In genomic region chr14:61055864-61056263, GRCm38 (mm10) we compare ENCODE assay signal across 11 mouse cellular contexts. TPM values are rescaled to one million over a fixed set of nuclear protein-coding genes. Genes with fewer than 3 reads are reported as not detected.
DNase-seq lines count a peak whose midpoint lies in the region; ATAC-seq and TF ChIP-seq lines count a peak whose summit lies in the region.
"Had no signal": no experiment of that assay in that cellular context is flagged by ENCODE, and none has a peak within 500 bp of the region (broad histone marks: within the 10 kb centered on the region; RNA-seq: fewer than 3 reads in every experiment).

No protein-coding gene starts in this region.

- DNase-seq in heart, adult 11 months = no peak
- DNase-seq in lung, adult 2 months = no peak
- no peak for DNase-seq in urinary bladder, postnatal 10 days (ENCODE audit: low spot score)
- no peak for DNase-seq in frontal cortex, adult 2 months (ENCODE audit: extremely low spot score in 1 of 2, low spot score in 1 of 2)
- DNase-seq: heart, postnatal 4 days had no signal

- peaks cover 12% of the 10 kb centered on the region in 2 experiments; a peak in 3 of 4 replicates for H3K4me1 ChIP-seq in heart, embryonic 14.5 days (ENCODE audit: control insufficient read depth in 2 of 2, insufficient read depth in 2 of 2, low read length in 2 of 2)
- peaks cover 19% of the 10 kb centered on the region for H3K4me1 ChIP-seq in lung, embryonic 16.5 days (replicated peaks; ENCODE audit: control insufficient read depth, insufficient read depth, low read length)
- no peaks in the 10 kb centered on the region for H3K4me1 ChIP-seq in lung, adult 2 months (ENCODE audit: control insufficient read depth, insufficient read depth, low read length)
- H3K4me1 ChIP-seq in limb, embryonic 13.5 days = peaks cover 33% of the 10 kb centered on the region
- H3K4me1 ChIP-seq in stomach, embryonic 15.5 days = peaks cover 11% of the 10 kb centered on the region; the same call in 1 of the 2 replicates

- H3K4me2 ChIP-seq in heart, embryonic 14.5 days (ENCODE audit: low read length) = peak overlapping the region; percentile 80
- H3K4me2 ChIP-seq in lung, embryonic 16.5 days (ENCODE audit: low read depth, low read length) = peak overlapping the region; percentile 61
- H3K4me2 ChIP-seq in limb, embryonic 13.5 days (replicated peaks) = peak overlapping the region; percentile 74
- H3K4me2 ChIP-seq in stomach, embryonic 15.5 days = peak overlapping the region; percentile 47; the same call in 1 of the 2 replicates

- no peak for ATAC-seq in heart, embryonic 14.5 days (ENCODE audit: insufficient number of reproducible peaks, insufficient read depth, low FRiP score, low read depth)
- no peak for ATAC-seq in lung, embryonic 16.5 days (ENCODE audit: low read depth)
- no peak for ATAC-seq in limb, embryonic 13.5 days (ENCODE audit: low FRiP score, low read depth)
- ATAC-seq in stomach, embryonic 15.5 days (ENCODE audit: insufficient read depth, low FRiP score, low read depth) = no peak

- H3K27ac ChIP-seq in heart, embryonic 14.5 days (replicated peaks in 1 of 2; ENCODE audit: control insufficient read depth in 1 of 2, insufficient read depth in 1 of 2, low read depth in 2 of 2, low read length in 2 of 2) = no peak overlapping the region
- H3K27ac ChIP-seq in lung, embryonic 16.5 days (ENCODE audit: low read length) = no peak overlapping the region
- H3K27ac ChIP-seq in limb, embryonic 13.5 days = no peak overlapping the region
- no peak overlapping the region for H3K27ac ChIP-seq in stomach, embryonic 15.5 days

- TF ChIP-seq POLR2A in lung, adult 2 months (IDR thresholded peaks at IDR 0.05; ENCODE audit: borderline replicate concordance, extremely low read depth, low read depth, low read length) = no peak

- H3K36me3 ChIP-seq in heart, embryonic 14.5 days (ENCODE audit: control insufficient read depth, insufficient read depth, low read length) = no peaks in the 10 kb centered on the region
- H3K36me3 ChIP-seq in lung, embryonic 16.5 days (ENCODE audit: control insufficient read depth, insufficient read depth, low read length) = no peaks in the 10 kb centered on the region
- no peaks in the 10 kb centered on the region for H3K36me3 ChIP-seq in limb, embryonic 13.5 days
- no peaks in the 10 kb centered on the region for H3K36me3 ChIP-seq in stomach, embryonic 15.5 days

- H3K9me3 ChIP-seq in heart, embryonic 14.5 days (ENCODE audit: control insufficient read depth, low read length) = no peaks in the 10 kb centered on the region
- peaks cover 5% of the 10 kb centered on the region; the same call in 1 of the 2 replicates for H3K9me3 ChIP-seq in lung, embryonic 16.5 days (ENCODE audit: control insufficient read depth, low read length)
- H3K9me3 ChIP-seq in limb, embryonic 13.5 days = no peaks in the 10 kb centered on the region
- no peaks in the 10 kb centered on the region for H3K9me3 ChIP-seq in stomach, embryonic 15.5 days

- H3K9ac ChIP-seq in heart, embryonic 14.5 days (ENCODE audit: low read length) = peak overlapping the region; percentile 63
- no peak overlapping the region for H3K9ac ChIP-seq in lung, embryonic 16.5 days (ENCODE audit: low read length)
- 0 out of 2 replicates have a peak overlapping the region, but pooled peaks have one; percentile 60 for H3K9ac ChIP-seq in limb, embryonic 13.5 days
- no peak overlapping the region for H3K9ac ChIP-seq in stomach, embryonic 15.5 days

- peaks cover 10% of the 10 kb centered on the region for H3K27me3 ChIP-seq in heart, embryonic 14.5 days (ENCODE audit: control insufficient read depth, insufficient read depth, low read length)
- H3K27me3 ChIP-seq in lung, embryonic 16.5 days (ENCODE audit: control insufficient read depth, insufficient read depth, low read depth, low read length) = no peaks in the 10 kb centered on the region
- H3K27me3 ChIP-seq in limb, embryonic 13.5 days = no peaks in the 10 kb centered on the region; the same call in 1 of the 2 replicates
- peaks cover 4% of the 10 kb centered on the region; the same call in 1 of the 2 replicates for H3K27me3 ChIP-seq in stomach, embryonic 15.5 days (replicated peaks)

- peak overlapping the region in 1 of 2 experiments; percentile 40; a peak in 1 of 4 replicates for H3K4me3 ChIP-seq in heart, embryonic 14.5 days (ENCODE audit: control insufficient read depth in 1 of 2, insufficient read depth in 1 of 2, low read depth in 1 of 2, low read length in 2 of 2)
- peak overlapping the region; percentile 35 for H3K4me3 ChIP-seq in lung, embryonic 16.5 days (ENCODE audit: low read length)
- no peak overlapping the region for H3K4me3 ChIP-seq in lung, adult 2 months (replicated peaks; ENCODE audit: extremely low read depth, low read depth, low read length)
- H3K4me3 ChIP-seq in limb, embryonic 13.5 days = peak overlapping the region; percentile 39
- H3K4me3 ChIP-seq in stomach, embryonic 15.5 days (replicated peaks) = no peak overlapping the region
- H3K4me3 ChIP-seq: megakaryocyte, embryonic 14.5 days had no signal

- TF ChIP-seq CTCF in lung, adult 2 months (IDR thresholded peaks at IDR 0.05; ENCODE audit: insufficient read depth, low read length) = no peak

- 86% methylated on average over 1 of the region's 1 CpGs for WGBS in heart, embryonic 14.5 days
- whole genome bisulfite sequencing in lung, embryonic 16.5 days = 67% methylated on average over 1 of the region's 1 CpGs
- 73% methylated on average over 1 of the region's 1 CpGs for WGBS in lung, adult 2 months
- WGBS in limb, embryonic 13.5 days = 60% methylated on average over 1 of the region's 1 CpGs
- 67% methylated on average over 1 of the region's 1 CpGs for WGBS in stomach, embryonic 15.5 days

RNA-seq across cellular contexts. Expression of gene Tnfrsf19, which starts 9.6 kb away (rescaled TPM):
- polyA plus RNA-seq in heart, embryonic 14.5 days (2014; fragmentation: Nextera tagmentation; extraction: Ambion mirVana) = 20.8 and 22.2 TPM in 2 replicates
- 78.2 and 85.0 TPM in 2 replicates for polyA plus RNA-seq in lung, embryonic 16.5 days (2015; fragmentation: Nextera tagmentation; extraction: Ambion mirVana)
- polyA plus RNA-seq in lung, adult 2 months (2012; rRNA removed) = 44.1 and 71.4 TPM in 2 replicates
- polyA plus RNA-seq in limb, embryonic 13.5 days (2015; fragmentation: Nextera tagmentation; extraction: Ambion mirVana) = 42.5 and 51.1 TPM in 2 replicates
- polyA plus RNA-seq in stomach, embryonic 15.5 days (2015; fragmentation: Nextera tagmentation; extraction: Ambion mirVana) = 23.6 and 28.5 TPM in 2 replicates
- polyA plus RNA-seq in frontal cortex, adult 2 months (2012; rRNA removed) = 49.1 and 54.9 TPM in 2 replicates
- polyA plus RNA-seq: C2C12 had no signal

Comparison
In these comparisons a context has a peak if more than half of its experiments do, and no peak if none do; other contexts are left out.
1. H3K4me3 ChIP-seq: peak in lung, embryonic 16.5 days (single experiment) and limb, embryonic 13.5 days (single experiment); none in lung, adult 2 months (single experiment) and stomach, embryonic 15.5 days (single experiment).
2. H3K9ac ChIP-seq: peak in heart, embryonic 14.5 days (single experiment) and limb, embryonic 13.5 days (single experiment); none in lung, embryonic 16.5 days (single experiment) and stomach, embryonic 15.5 days (single experiment).
3. Peak in every context shown above with its lines, with median percentiles within 50 percentile points of each other: H3K4me2 ChIP-seq.